Mouse (Mus musculus): Measurements from ENCODE around the gene Slc8a1.

GRCm38 (mm10) chr17:81621188-81621644 is 117.0 kb downstream of the Slc8a1 start:
- TF ChIP-seq CTCF (IDR thresholded peaks at IDR 0.05; ENCODE audit: low read depth) (no peak), EP300 (IDR thresholded peaks at IDR 0.05; ENCODE audit: low read depth) (no peak)
